Mouse (Mus musculus) neural tube, embryonic 12.5 days (tissue): ENCODE data around the gene Llph. TPM values are rescaled to one million over a fixed set of nuclear protein-coding genes. Genes with fewer than 3 reads are reported as not detected.

Experiments
- ATAC-seq: fragments of 200-750 bp; cut with Nextera tagmentation; 2 replicates; pipeline ENCODE4 v1.8.0; 2017; ENCODE audit warnings: low read depth, mild to moderate bottlenecking, moderate TSS enrichment, moderate library complexity; ENCODE audit not compliant: low FRiP score
- H3K27ac ChIP-seq: fragments of 300-500 bp; sonication (generic); 2 replicates; pipeline ENCODE4 v1.5.1; 2016
- H3K27me3 ChIP-seq: fragments of 300-500 bp; sonication (generic); replicated peaks from 2 replicates; pipeline ENCODE4 v1.6.1; 2016; ENCODE audit warnings: mild to moderate bottlenecking
- H3K36me3 ChIP-seq: fragments of 300-500 bp; sonication (generic); 2 replicates; pipeline ENCODE4 v1.6.1; 2016; ENCODE audit warnings: mild to moderate bottlenecking
- H3K4me1 ChIP-seq: fragments of 300-500 bp; sonication (generic); 2 replicates; pipeline ENCODE4 v1.6.1; 2016
- H3K4me2 ChIP-seq: fragments of 300-500 bp; sonication (generic); replicated peaks from 2 replicates; pipeline ENCODE4 v1.6.1; 2016; ENCODE audit warnings: mild to moderate bottlenecking
- H3K4me3 ChIP-seq: fragments of 300-500 bp; sonication (generic); 2 replicates; pipeline ENCODE4 v1.5.1; 2016
- H3K9ac ChIP-seq: fragments of 300-500 bp; sonication (generic); 2 replicates; pipeline ENCODE4 v1.6.1; 2016; ENCODE audit warnings: mild to moderate bottlenecking
- H3K9me3 ChIP-seq: fragments of 300-500 bp; sonication (generic); 2 replicates; pipeline ENCODE4 v1.6.1; 2016; ENCODE audit warnings: mild to moderate bottlenecking
- WGBS: fragments of 180-500 bp; shearing (Covaris S2); methylation state at CpG from one replicate; pipeline ENCODE4 v1.1.7; 2016; 5-methylcytosine and 5-hydroxymethylcytosine counted together
- polyA plus RNA-seq: library from polyadenylated mRNA; unstranded; fragments of >200 nt; fragmentation: Nextera tagmentation; extraction: Ambion mirVana; gene quantifications from 2 replicates; pipeline ENCODE4 v1.2.1, GENCODE M21; 2016

The Llph gene
- polyA plus RNA-seq, 1 experiment from 2014 or later: 51.9 TPM

- H3K4me1 ChIP-seq: peaks cover 12% of the 10 kb centered on the region; the same call in 1 of the 2 replicates
- no peaks in the 10 kb centered on the region for H3K36me3 ChIP-seq
- no peak overlapping the region for H3K4me3 ChIP-seq
- no peaks in the 10 kb centered on the region for H3K27me3 ChIP-seq
- no peak overlapping the region for H3K4me2 ChIP-seq
- WGBS: 67% methylated on average over 12 of the region's 12 CpGs
- H3K27ac ChIP-seq: no peak overlapping the region
- no peaks in the 10 kb centered on the region for H3K9me3 ChIP-seq
- no peak overlapping the region for H3K9ac ChIP-seq
- no peak for ATAC-seq
Observed at GRCm38 (mm10) chr10:120267790-120268189, 40.9 kb downstream of the Llph start.

GRCm38 (mm10) chr10:120269946-120270345 lies 43.1 kb downstream of the Llph start:
- Histone ChIP-seq H3K4me2 (no peak overlapping the region), H3K4me3 (no peak overlapping the region), H3K27ac (no peak overlapping the region), H3K9me3 (no peaks in the 10 kb centered on the region), H3K9ac (no peak overlapping the region), H3K36me3 (no peaks in the 10 kb centered on the region), H3K4me1 (peaks cover 15% of the 10 kb centered on the region; the same call in 1 of the 2 replicates), H3K27me3 (no peaks in the 10 kb centered on the region)
- ATAC-seq: no peak
- 91% methylated on average over 13 of the region's 13 CpGs for WGBS

DNA sequence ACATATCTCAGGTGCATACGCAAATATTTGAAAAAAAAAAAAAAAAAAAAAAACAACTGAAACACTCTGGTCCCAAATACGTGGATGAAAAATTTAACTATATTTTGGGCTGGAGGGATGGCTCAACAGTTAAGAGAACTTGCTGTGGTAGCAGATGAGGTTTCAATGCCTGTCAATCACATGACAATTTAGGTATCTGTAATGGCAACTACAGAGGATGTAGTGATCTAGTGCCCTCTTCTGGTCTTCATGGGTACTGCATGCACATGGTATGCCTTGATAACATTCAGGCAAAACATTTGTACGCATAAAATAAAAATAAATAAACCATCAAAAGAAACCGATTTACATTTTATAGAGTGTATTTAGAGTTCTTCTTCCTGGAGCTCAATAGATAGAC lies 43.9 kb downstream of the Llph start:
- no peak overlapping the region for H3K27ac ChIP-seq
- no peak overlapping the region for H3K9ac ChIP-seq
- no peak for ATAC-seq
- no peaks in the 10 kb centered on the region for H3K27me3 ChIP-seq
- H3K4me3 ChIP-seq: no peak overlapping the region
- WGBS: 73% methylated on average over 4 of the region's 4 CpGs
- H3K36me3 ChIP-seq: no peaks in the 10 kb centered on the region
- H3K4me2 ChIP-seq: no peak overlapping the region
- no peaks in the 10 kb centered on the region for H3K9me3 ChIP-seq
- H3K4me1 ChIP-seq: peaks cover 15% of the 10 kb centered on the region; the same call in 1 of the 2 replicates

DNA sequence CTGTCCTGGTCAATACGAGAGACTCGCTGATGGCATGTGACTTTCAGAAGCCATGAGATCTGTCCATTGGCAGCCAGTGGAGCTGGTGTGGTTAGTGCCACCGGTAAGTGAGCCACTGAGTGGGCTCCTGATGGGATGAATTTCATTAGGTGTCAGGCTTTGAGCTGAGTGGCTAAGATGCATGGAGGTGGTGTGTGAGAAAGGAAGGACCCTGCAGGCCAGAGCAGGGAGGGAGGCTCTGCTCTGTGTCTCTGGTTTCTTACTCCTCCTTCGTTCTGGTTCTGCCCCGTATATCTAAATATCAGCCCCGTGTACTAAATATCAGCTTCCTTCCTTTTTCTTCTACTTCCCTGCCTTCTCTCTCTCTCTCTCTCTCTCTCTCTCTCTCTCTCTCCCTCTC lies 44.4 kb downstream of the Llph start:
- no peak overlapping the region for H3K4me3 ChIP-seq
- H3K36me3 ChIP-seq: no peaks in the 10 kb centered on the region

DNA sequence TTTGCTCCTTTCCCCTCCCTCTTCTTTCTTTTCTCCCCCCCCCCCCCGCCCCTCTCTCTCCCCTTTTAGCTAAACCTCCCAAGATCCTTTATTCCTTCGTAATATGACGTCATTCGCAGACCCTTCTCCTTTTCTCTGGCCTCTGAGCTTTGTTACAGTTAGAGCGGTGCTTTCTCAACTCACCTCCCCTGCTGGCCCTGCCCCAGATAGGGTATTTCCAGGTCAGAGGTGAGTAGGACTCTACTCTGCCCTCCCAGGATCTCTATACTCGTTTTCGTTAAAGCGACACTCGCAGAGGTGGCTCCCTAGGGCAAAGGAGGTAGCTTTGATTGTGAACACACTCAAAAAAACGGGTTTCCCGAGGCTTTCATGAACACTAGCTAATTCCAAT lies 45.0 kb downstream of the Llph start:
- H3K36me3 ChIP-seq: no peaks in the 10 kb centered on the region
- no peaks in the 10 kb centered on the region for H3K9me3 ChIP-seq
- no peak for ATAC-seq
- no peak overlapping the region for H3K27ac ChIP-seq
- H3K4me2 ChIP-seq: peak overlapping the region; percentile 53
- no peaks in the 10 kb centered on the region for H3K27me3 ChIP-seq
- H3K4me1 ChIP-seq: peaks cover 15% of the 10 kb centered on the region; the same call in 1 of the 2 replicates
- peak overlapping the region; percentile 22; the same call in 1 of the 2 replicates for H3K4me3 ChIP-seq
- WGBS: 22% methylated on average over 10 of the region's 11 CpGs
- peak overlapping the region; percentile 21; the same call in 1 of the 2 replicates for H3K9ac ChIP-seq

More for the DNA sequence above, 44.4 kb downstream of the Llph start:
- no peak for ATAC-seq
- WGBS: 83% methylated on average over 6 of the region's 6 CpGs
- Histone ChIP-seq H3K27ac (no peak overlapping the region), H3K9me3 (no peaks in the 10 kb centered on the region), H3K9ac (no peak overlapping the region), H3K4me2 (peak overlapping the region; percentile 53; the same call in 1 of the 2 replicates), H3K27me3 (no peaks in the 10 kb centered on the region), H3K4me1 (peaks cover 15% of the 10 kb centered on the region; the same call in 1 of the 2 replicates)

GRCm38 (mm10) chr10:120272270-120272883 lies 45.5 kb downstream of the Llph start:
- Histone ChIP-seq H3K4me1 (peaks cover 15% of the 10 kb centered on the region; the same call in 1 of the 2 replicates), H3K4me3 (peak overlapping the region; percentile 22; the same call in 1 of the 2 replicates), H3K27ac (no peak overlapping the region), H3K4me2 (peak overlapping the region; percentile 53), H3K36me3 (no peaks in the 10 kb centered on the region), H3K27me3 (no peaks in the 10 kb centered on the region), H3K9ac (no peak overlapping the region), H3K9me3 (no peaks in the 10 kb centered on the region)
- WGBS: 20% methylated on average over 19 of the region's 19 CpGs
- no peak for ATAC-seq

- Histone ChIP-seq H3K9me3 (no peaks in the 10 kb centered on the region), H3K36me3 (no peaks in the 10 kb centered on the region), H3K4me1 (peaks cover 15% of the 10 kb centered on the region; the same call in 1 of the 2 replicates), H3K27ac (no peak overlapping the region), H3K4me2 (no peak overlapping the region), H3K9ac (no peak overlapping the region), H3K27me3 (no peaks in the 10 kb centered on the region), H3K4me3 (no peak overlapping the region)
- WGBS: 82% methylated on average over 7 of the region's 7 CpGs
- ATAC-seq: no peak
Observed at GRCm38 (mm10) chr10:120273335-120273734, 46.5 kb downstream of the Llph start.

DNA sequence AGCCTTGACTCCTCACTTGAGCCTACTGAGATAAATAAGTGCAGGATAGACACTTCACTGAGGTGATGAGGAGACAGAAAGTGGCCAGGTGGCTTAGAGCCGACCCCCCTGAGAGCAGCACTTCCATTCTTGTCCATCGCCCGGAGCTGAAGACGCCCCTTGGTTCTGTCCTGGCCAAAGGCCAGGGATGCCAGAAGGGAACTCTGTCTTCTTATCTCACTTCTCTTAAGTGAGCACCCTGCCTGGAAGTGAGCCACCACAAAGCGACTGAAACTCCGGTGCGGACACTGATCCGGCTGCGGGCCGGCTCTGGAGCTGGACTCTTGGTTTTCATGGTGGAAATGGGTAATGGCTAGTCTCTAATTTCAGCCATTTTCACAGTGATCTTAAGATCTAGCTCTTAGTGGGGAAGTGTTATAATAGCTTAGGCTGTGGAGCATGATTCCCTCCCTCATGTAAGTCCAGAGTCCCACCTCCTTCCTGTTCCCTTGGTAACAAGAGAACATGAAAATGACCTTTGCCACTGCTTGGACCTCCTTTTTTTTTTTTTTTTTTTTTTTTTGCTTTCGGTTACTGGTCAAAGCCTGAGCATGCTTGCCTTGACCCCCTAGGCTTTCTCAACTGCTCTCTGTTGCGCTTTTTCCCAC lies 52.7 kb downstream of the Llph start:
- Histone ChIP-seq H3K4me3 (no peak overlapping the region), H3K27me3 (no peaks in the 10 kb centered on the region), H3K27ac (no peak overlapping the region), H3K4me1 (no peaks in the 10 kb centered on the region), H3K4me2 (no peak overlapping the region), H3K36me3 (no peaks in the 10 kb centered on the region), H3K9me3 (no peaks in the 10 kb centered on the region), H3K9ac (no peak overlapping the region)
- 89% methylated on average over 12 of the region's 12 CpGs for WGBS
- no peak for ATAC-seq

- no peaks in the 10 kb centered on the region for H3K36me3 ChIP-seq
- H3K27me3 ChIP-seq: no peaks in the 10 kb centered on the region
- 68% methylated on average over 4 of the region's 4 CpGs for WGBS
- ATAC-seq: no peak
- no peak overlapping the region for H3K9ac ChIP-seq
- no peak overlapping the region for H3K4me3 ChIP-seq
- H3K4me2 ChIP-seq: no peak overlapping the region
- H3K9me3 ChIP-seq: no peaks in the 10 kb centered on the region
- no peak overlapping the region for H3K27ac ChIP-seq
- no peaks in the 10 kb centered on the region for H3K4me1 ChIP-seq
Observed at GRCm38 (mm10) chr10:120280375-120280774, 53.5 kb downstream of the Llph start.

DNA sequence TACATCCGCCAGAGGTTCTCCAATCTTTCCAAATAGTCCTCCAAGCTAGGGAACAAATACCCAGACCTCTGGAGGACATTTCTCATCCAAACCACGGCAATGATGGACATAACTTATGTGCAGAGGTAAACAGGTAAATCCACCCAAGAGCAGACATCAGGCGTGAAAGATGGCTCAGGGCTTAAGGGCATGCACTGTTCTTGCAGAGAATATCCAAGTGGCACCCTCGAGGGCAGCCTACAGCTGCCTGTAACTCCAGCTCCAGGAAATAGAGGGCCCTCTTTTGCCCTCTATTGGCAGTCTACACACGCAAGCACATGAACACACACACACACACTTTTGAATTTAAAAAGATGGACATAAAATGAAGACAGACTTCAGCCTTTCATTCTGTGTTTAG lies 54.8 kb downstream of the Llph start:
- ATAC-seq: no peak
- Histone ChIP-seq H3K4me1 (no peaks in the 10 kb centered on the region), H3K4me3 (no peak overlapping the region), H3K9ac (no peak overlapping the region), H3K36me3 (no peaks in the 10 kb centered on the region), H3K27ac (no peak overlapping the region), H3K27me3 (no peaks in the 10 kb centered on the region), H3K4me2 (no peak overlapping the region), H3K9me3 (no peaks in the 10 kb centered on the region)
- 87% methylated on average over 5 of the region's 5 CpGs for WGBS
